Mouse (Mus musculus) MEL (cell line): ENCODE data around the gene Klhl40. TPM values are rescaled to one million over a fixed set of nuclear protein-coding genes. Genes with fewer than 3 reads are reported as not detected.

Experiments used
- DNase-seq: peaks from one replicate; pipeline ENCODE4 v3.0.0; 2011; ENCODE audit warnings: low read depth, low spot score
- H3K27ac ChIP-seq: 2 replicates; pipeline ENCODE4 v1.5.1; 2012; ENCODE audit warnings: low read depth, mild to moderate bottlenecking, control low read depth, low read length, moderate library complexity; ENCODE audit not compliant: control insufficient read depth
- H3K27me3 ChIP-seq, 2 experiments: fragments of 150-350 bp in 1 of 2; sonication (generic) in 1 of 2; 2 replicates each; pipeline ENCODE4 v1.6.1; 2012; ENCODE audit warnings: low read length in 2 of 2, mild to moderate bottlenecking in 2 of 2, improper control_type of control experiment in 1 of 2, moderate library complexity in 1 of 2; ENCODE audit not compliant: insufficient read depth in 2 of 2, control insufficient read depth in 1 of 2
- H3K36me3 ChIP-seq, 2 experiments: 2 replicates each; pipeline ENCODE4 v1.6.1; 2012 to 2014; ENCODE audit warnings: low read length in 2 of 2, improper control_type of control experiment in 1 of 2, inconsistent platforms in 1 of 2, mild to moderate bottlenecking in 1 of 2; ENCODE audit not compliant: insufficient read depth in 2 of 2, control insufficient read depth in 1 of 2
- H3K4me1 ChIP-seq, 2 experiments: fragments of 150-350 bp in 1 of 2; sonication (generic) in 1 of 2; 2 replicates each; pipeline ENCODE4 v1.6.1; 2012; ENCODE audit warnings: low read length in 2 of 2, improper control_type of control experiment in 1 of 2, mild to moderate bottlenecking in 1 of 2; ENCODE audit not compliant: insufficient read depth in 2 of 2, control insufficient read depth in 1 of 2
- H3K4me3 ChIP-seq, 2 experiments: fragments of 150-350 bp in 1 of 2; sonication (generic) in 1 of 2; 2 replicates each; pipeline ENCODE4 v1.5.1; 2012; ENCODE audit warnings: low read depth in 2 of 2, low read length in 2 of 2, mild to moderate bottlenecking in 2 of 2, moderate library complexity in 2 of 2, control low read depth in 1 of 2, improper control_type of control experiment in 1 of 2; ENCODE audit not compliant: control insufficient read depth in 1 of 2, insufficient read depth in 1 of 2
- H3K79me2 ChIP-seq: 2 replicates; pipeline ENCODE4 v1.6.1; 2012; ENCODE audit warnings: mild to moderate bottlenecking, low read length, moderate library complexity; ENCODE audit not compliant: control insufficient read depth, poor library complexity, insufficient read depth
- H3K9ac ChIP-seq: 2 replicates; pipeline ENCODE4 v1.6.1; 2012; ENCODE audit warnings: low read depth, mild to moderate bottlenecking, control low read depth, low read length, moderate library complexity; ENCODE audit not compliant: control insufficient read depth, poor library complexity, severe bottlenecking
- H3K9me3 ChIP-seq: fragments of 150-350 bp; sonication (generic); replicated peaks from 2 replicates; pipeline ENCODE4 v1.6.1; 2012; ENCODE audit warnings: mild to moderate bottlenecking, low read length, improper control_type of control experiment, moderate library complexity; ENCODE audit not compliant: insufficient read depth
- BHLHE40 ChIP-seq: IDR thresholded peaks from 2 replicates; pipeline ENCODE4 v1.6.1; 2012; ENCODE audit warnings: low read depth, mild to moderate bottlenecking, inconsistent platforms, low read length, improper control_type of control experiment, borderline replicate concordance
- HCFC1 ChIP-seq: IDR thresholded peaks from 2 replicates; pipeline ENCODE4 v1.6.1; 2012; ENCODE audit warnings: low read depth, mild to moderate bottlenecking, inconsistent platforms, low read length, improper control_type of control experiment, moderate library complexity
- MAFK ChIP-seq: IDR thresholded peaks from 2 replicates; pipeline ENCODE4 v1.6.1; 2011; ENCODE audit warnings: low read depth, mild to moderate bottlenecking, low read length, improper control_type of control experiment, borderline replicate concordance
- MAZ ChIP-seq: IDR thresholded peaks from 2 replicates; pipeline ENCODE4 v1.6.1; 2012; ENCODE audit warnings: low read depth, mild to moderate bottlenecking, inconsistent platforms, low read length, improper control_type of control experiment
- MXI1 ChIP-seq: IDR thresholded peaks from 2 replicates; pipeline ENCODE4 v1.6.1; 2011; ENCODE audit warnings: mild to moderate bottlenecking, low read depth, low read length, improper control_type of control experiment
- MYB ChIP-seq: IDR thresholded peaks from 2 replicates; pipeline ENCODE4 v1.6.1; 2011; ENCODE audit warnings: mild to moderate bottlenecking, low read depth, low read length, improper control_type of control experiment
- MYC ChIP-seq: IDR thresholded peaks from 2 replicates; pipeline ENCODE4 v1.6.1; 2011; ENCODE audit warnings: low read depth, mild to moderate bottlenecking, low read length, improper control_type of control experiment, moderate library complexity
- POLR2AphosphoS2 ChIP-seq: IDR thresholded peaks from 2 replicates; pipeline ENCODE4 v1.6.1; 2011; ENCODE audit warnings: low read length, improper control_type of control experiment
- POLR2AphosphoS5 ChIP-seq: IDR thresholded peaks from 2 replicates; pipeline ENCODE4 v1.6.1; 2012; ENCODE audit warnings: low read depth, borderline replicate concordance, mild to moderate bottlenecking, inconsistent platforms, low read length, moderate library complexity, mixed read lengths
- RAD21 ChIP-seq: IDR thresholded peaks from 2 replicates; pipeline ENCODE4 v1.6.1; 2011; ENCODE audit warnings: mild to moderate bottlenecking, low read depth, low read length, improper control_type of control experiment
- SMC3 ChIP-seq: IDR thresholded peaks from 2 replicates; pipeline ENCODE4 v1.6.1; 2011; ENCODE audit warnings: low read depth, low read length, improper control_type of control experiment
- USF2 ChIP-seq, 2 experiments: IDR thresholded peaks; 2 replicates each; pipeline ENCODE4 v1.6.1; 2011 to 2012; ENCODE audit warnings: improper control_type of control experiment in 2 of 2, low read length in 2 of 2, borderline replicate concordance in 1 of 2, inconsistent platforms in 1 of 2, low read depth in 1 of 2, mild to moderate bottlenecking in 1 of 2; ENCODE audit not compliant: insufficient read depth in 1 of 2
- ZC3H11A ChIP-seq: IDR thresholded peaks from 2 replicates; pipeline ENCODE4 v1.6.1; 2012; ENCODE audit warnings: low read depth, mild to moderate bottlenecking, inconsistent platforms, low read length, improper control_type of control experiment
- ZMIZ1 ChIP-seq: IDR thresholded peaks from 2 replicates; pipeline ENCODE4 v1.6.1; 2012; ENCODE audit warnings: low read depth, mild to moderate bottlenecking, inconsistent platforms, low read length, improper control_type of control experiment, moderate library complexity
- ZNF384 ChIP-seq: IDR thresholded peaks from 2 replicates; pipeline ENCODE4 v1.6.1; 2012; ENCODE audit warnings: low read depth, mild to moderate bottlenecking, inconsistent platforms, low read length, improper control_type of control experiment
- polyA plus RNA-seq, 2 experiments: library from polyadenylated mRNA; stranded (reverse) in 1 of 2; unstranded in 1 of 2; fragments of >175 nt in 1 of 2; fragments of >200 nt in 1 of 2; gene quantifications; 2 replicates each; pipeline versions ENCODE4 v1.2.1 to v1.2.4; 2012; ENCODE audit warnings: low replicate concordance in 2 of 2, low read depth in 1 of 2; ENCODE audit not compliant: insufficient read length in 2 of 2, insufficient read depth in 1 of 2, missing spikeins in 1 of 2
- total RNA-seq: library from RNA; depleted of rRNA; stranded (reverse); fragments of 300-350 nt; gene quantifications from 2 replicates; pipeline ENCODE4 v1.2.3, GENCODE M21; 2012

Gene Klhl40
- total and polyA plus RNA-seq, 3 experiments = not detected

- TF ChIP-seq POLR2AphosphoS2 = no peak
- no peak for TF ChIP-seq ZNF384
- no peak for TF ChIP-seq USF2 (IDR thresholded peaks at IDR 0.05; ENCODE audit: borderline replicate concordance in 1 of 2, insufficient read depth in 1 of 2, low read depth in 1 of 2, low read length in 2 of 2)
- TF ChIP-seq MAFK = no peak
- no peaks in the 10 kb centered on the region for H3K9me3 ChIP-seq
- H3K9ac ChIP-seq = no peak overlapping the region
- H3K79me2 ChIP-seq = no peaks in the 10 kb centered on the region
- peaks cover 0 to 2% of the 10 kb centered on the region in 2 experiments; a peak in 2 of 4 replicates for H3K27me3 ChIP-seq
- H3K27ac ChIP-seq = no peak overlapping the region
- H3K36me3 ChIP-seq = no peaks in the 10 kb centered on the region
- DNase-seq = no peak
- H3K4me1 ChIP-seq = no peaks in the 10 kb centered on the region
- H3K4me3 ChIP-seq = no peak overlapping the region
These were observed 42.5 kb downstream of the Klhl40 start for GRCm38 (mm10) chr9:121819771-121820471.

GRCm38 (mm10) chr9:121820765-121821164 is 43.4 kb downstream of the Klhl40 start:
- no peak overlapping the region for H3K27ac ChIP-seq
- no peak for TF ChIP-seq MXI1
- TF ChIP-seq USF2 (IDR thresholded peaks at IDR 0.05; ENCODE audit: borderline replicate concordance in 1 of 2, insufficient read depth in 1 of 2, low read depth in 1 of 2, low read length in 2 of 2) = no peak
- no peak for TF ChIP-seq ZMIZ1
- TF ChIP-seq RAD21 = no peak
- no peak for TF ChIP-seq MAZ
- no peak for TF ChIP-seq SMC3
- no peak overlapping the region for H3K4me3 ChIP-seq
- H3K9ac ChIP-seq = no peak overlapping the region
- H3K36me3 ChIP-seq = no peaks in the 10 kb centered on the region
- H3K79me2 ChIP-seq = no peaks in the 10 kb centered on the region
- no peaks in the 10 kb centered on the region for H3K4me1 ChIP-seq
- peaks cover 0 to 2% of the 10 kb centered on the region in 2 experiments; a peak in 2 of 4 replicates for H3K27me3 ChIP-seq
- no peak for DNase-seq
- no peaks in the 10 kb centered on the region for H3K9me3 ChIP-seq

- H3K79me2 ChIP-seq = no peaks in the 10 kb centered on the region
- no peaks in the 10 kb centered on the region for H3K4me1 ChIP-seq
- H3K4me3 ChIP-seq = no peak overlapping the region
- no peak for DNase-seq
- no peak for TF ChIP-seq MYC
- no peak for TF ChIP-seq HCFC1
- no peak for TF ChIP-seq ZC3H11A
- TF ChIP-seq POLR2AphosphoS5 = no peak
- no peak for TF ChIP-seq BHLHE40
- TF ChIP-seq MYB = no peak
- H3K36me3 ChIP-seq = no peaks in the 10 kb centered on the region
- peaks cover 0 to 2% of the 10 kb centered on the region in 2 experiments; a peak in 2 of 4 replicates for H3K27me3 ChIP-seq
- no peak overlapping the region for H3K27ac ChIP-seq
- no peaks in the 10 kb centered on the region for H3K9me3 ChIP-seq
- H3K9ac ChIP-seq = no peak overlapping the region
These were observed 45.2 kb downstream of the Klhl40 start for GRCm38 (mm10) chr9:121822585-121822991.
